Mouse (Mus musculus): ENCODE data around the gene Rsph6a. TPM values are rescaled to one million over a fixed set of nuclear protein-coding genes. Genes with fewer than 3 reads are reported as not detected.

Gene Rsph6a
- polyA plus RNA-seq, 1 experiment from 2014 or later, result not detected

- H3K4me2 ChIP-seq, result no peak overlapping the region
- no peaks in the 10 kb centered on the region for H3K27me3 ChIP-seq (ENCODE audit: insufficient read depth, low read length)
- ATAC-seq (ENCODE audit: insufficient read depth), result no peak
- H3K9me3 ChIP-seq (ENCODE audit: low read depth, low read length), result no peaks in the 10 kb centered on the region
- DNase-seq, result no peak
- peaks cover 8% of the 10 kb centered on the region; the same call in 1 of the 2 replicates for H3K4me1 ChIP-seq (ENCODE audit: insufficient read depth)
- peaks cover 16% of the 10 kb centered on the region for H3K36me3 ChIP-seq (ENCODE audit: insufficient read depth)
- no peak overlapping the region for H3K27ac ChIP-seq (ENCODE audit: low read depth)
- H3K9ac ChIP-seq, result no peak overlapping the region
- no peak for TF ChIP-seq CTCF (IDR thresholded peaks at IDR 0.05; ENCODE audit: low read depth)
- H3K4me3 ChIP-seq (ENCODE audit: low read depth, low read length), result no peak overlapping the region
Measured at GRCm38 (mm10) chr7:19097863-19098262, 43.4 kb downstream of the Rsph6a start.

- TF ChIP-seq CTCF (IDR thresholded peaks at IDR 0.05; ENCODE audit: low read depth), result no peak
- 56% methylated on average over 7 of the region's 7 CpGs for WGBS
- no peak overlapping the region for H3K4me2 ChIP-seq
- DNase-seq, result no peak
- H3K9ac ChIP-seq, result no peak overlapping the region; the same call in 1 of the 2 replicates
- H3K4me3 ChIP-seq (ENCODE audit: low read depth, low read length), result no peak overlapping the region
- no peak overlapping the region for H3K27ac ChIP-seq (ENCODE audit: low read depth)
- H3K4me1 ChIP-seq (ENCODE audit: insufficient read depth), result peaks cover 8% of the 10 kb centered on the region; the same call in 1 of the 2 replicates
- no peaks in the 10 kb centered on the region for H3K27me3 ChIP-seq (ENCODE audit: insufficient read depth, low read length)
- peaks cover 16% of the 10 kb centered on the region for H3K36me3 ChIP-seq (ENCODE audit: insufficient read depth)
- no peaks in the 10 kb centered on the region for H3K9me3 ChIP-seq (ENCODE audit: low read depth, low read length)
- no peak for ATAC-seq (ENCODE audit: insufficient read depth)
Measured at GRCm38 (mm10) chr7:19098811-19099210, 44.3 kb downstream of the Rsph6a start.

- Histone ChIP-seq H3K36me3 (ENCODE audit: insufficient read depth) (peaks cover 16% of the 10 kb centered on the region), H3K4me1 (ENCODE audit: insufficient read depth) (peaks cover 8% of the 10 kb centered on the region; the same call in 1 of the 2 replicates), H3K4me3 (ENCODE audit: low read depth, low read length) (no peak overlapping the region), H3K9ac (no peak overlapping the region), H3K27ac (ENCODE audit: low read depth) (no peak overlapping the region), H3K4me2 (no peak overlapping the region), H3K9me3 (ENCODE audit: low read depth, low read length) (no peaks in the 10 kb centered on the region), H3K27me3 (ENCODE audit: insufficient read depth, low read length) (no peaks in the 10 kb centered on the region)
- TF ChIP-seq CTCF (IDR thresholded peaks at IDR 0.05; ENCODE audit: low read depth), result no peak
- DNase-seq (no peak), ATAC-seq (ENCODE audit: insufficient read depth) (no peak)
- 67% methylated on average over 1 of the region's 1 CpGs for WGBS
Measured at GRCm38 (mm10) chr7:19100290-19100689, 45.8 kb downstream of the Rsph6a start.

- H3K4me1 ChIP-seq (ENCODE audit: insufficient read depth), result no peaks in the 10 kb centered on the region
- H3K9me3 ChIP-seq (ENCODE audit: low read depth, low read length), result no peaks in the 10 kb centered on the region
- H3K4me3 ChIP-seq (ENCODE audit: low read depth, low read length), result no peak overlapping the region
- no peak for DNase-seq
- H3K27ac ChIP-seq (ENCODE audit: low read depth), result no peak overlapping the region
- no peak for ATAC-seq (ENCODE audit: insufficient read depth)
- no peaks in the 10 kb centered on the region for H3K27me3 ChIP-seq (ENCODE audit: insufficient read depth, low read length)
- no peak overlapping the region for H3K9ac ChIP-seq
- no peak overlapping the region for H3K4me2 ChIP-seq
- no peaks in the 10 kb centered on the region for H3K36me3 ChIP-seq (ENCODE audit: insufficient read depth)
- no peak for TF ChIP-seq CTCF (IDR thresholded peaks at IDR 0.05; ENCODE audit: low read depth)
Measured at GRCm38 (mm10) chr7:19103741-19104140, 49.3 kb downstream of the Rsph6a start.

GRCm38 (mm10) chr7:19104486-19104885 is 50.0 kb downstream of the Rsph6a start:
- H3K36me3 ChIP-seq (ENCODE audit: insufficient read depth), result no peaks in the 10 kb centered on the region
- no peak for ATAC-seq (ENCODE audit: insufficient read depth)
- H3K9me3 ChIP-seq (ENCODE audit: low read depth, low read length), result no peaks in the 10 kb centered on the region
- H3K4me3 ChIP-seq (ENCODE audit: low read depth, low read length), result no peak overlapping the region
- 65% methylated on average over 2 of the region's 2 CpGs for WGBS
- no peak for DNase-seq
- TF ChIP-seq CTCF (IDR thresholded peaks at IDR 0.05; ENCODE audit: low read depth), result no peak
- H3K4me1 ChIP-seq (ENCODE audit: insufficient read depth), result no peaks in the 10 kb centered on the region
- H3K27me3 ChIP-seq (ENCODE audit: insufficient read depth, low read length), result no peaks in the 10 kb centered on the region
- H3K4me2 ChIP-seq, result no peak overlapping the region
- no peak overlapping the region for H3K9ac ChIP-seq
- H3K27ac ChIP-seq (ENCODE audit: low read depth), result no peak overlapping the region

GRCm38 (mm10) chr7:19107436-19107835 is 52.9 kb downstream of the Rsph6a start:
- no peaks in the 10 kb centered on the region for H3K9me3 ChIP-seq (ENCODE audit: low read depth, low read length)
- H3K4me3 ChIP-seq (ENCODE audit: low read depth, low read length), result no peak overlapping the region
- H3K9ac ChIP-seq, result no peak overlapping the region
- TF ChIP-seq CTCF (IDR thresholded peaks at IDR 0.05; ENCODE audit: low read depth), result no peak
- no peaks in the 10 kb centered on the region for H3K27me3 ChIP-seq (ENCODE audit: insufficient read depth, low read length)
- ATAC-seq (ENCODE audit: insufficient read depth) (no peak), DNase-seq (no peak)
- no peak overlapping the region for H3K27ac ChIP-seq (ENCODE audit: low read depth)
- no peak overlapping the region for H3K4me2 ChIP-seq
- H3K4me1 ChIP-seq (ENCODE audit: insufficient read depth), result no peaks in the 10 kb centered on the region
- WGBS, result 46% methylated on average over 3 of the region's 3 CpGs
- no peaks in the 10 kb centered on the region for H3K36me3 ChIP-seq (ENCODE audit: insufficient read depth)

GRCm38 (mm10) chr7:19109565-19109964 is 55.1 kb downstream of the Rsph6a start:
- no peak overlapping the region for H3K4me2 ChIP-seq
- H3K27me3 ChIP-seq (ENCODE audit: insufficient read depth, low read length), result no peaks in the 10 kb centered on the region
- DNase-seq (no peak), ATAC-seq (ENCODE audit: insufficient read depth) (no peak)
- 79% methylated on average over 1 of the region's 1 CpGs for WGBS
- H3K4me3 ChIP-seq (ENCODE audit: low read depth, low read length), result no peak overlapping the region
- TF ChIP-seq CTCF (IDR thresholded peaks at IDR 0.05; ENCODE audit: low read depth), result no peak
- no peaks in the 10 kb centered on the region for H3K4me1 ChIP-seq (ENCODE audit: insufficient read depth)
- no peak overlapping the region for H3K9ac ChIP-seq
- H3K36me3 ChIP-seq (ENCODE audit: insufficient read depth), result no peaks in the 10 kb centered on the region
- no peak overlapping the region for H3K27ac ChIP-seq (ENCODE audit: low read depth)
- H3K9me3 ChIP-seq (ENCODE audit: low read depth, low read length), result no peaks in the 10 kb centered on the region

Data from lung, embryonic 14.5 days (tissue).